Mouse (Mus musculus): ENCODE results near the gene Scaf4. TPM values are rescaled to one million over a fixed set of nuclear protein-coding genes. Genes with fewer than 3 reads are reported as not detected.

The Scaf4 gene
- polyA plus RNA-seq, 1 experiment = 67.0 TPM

DNA sequence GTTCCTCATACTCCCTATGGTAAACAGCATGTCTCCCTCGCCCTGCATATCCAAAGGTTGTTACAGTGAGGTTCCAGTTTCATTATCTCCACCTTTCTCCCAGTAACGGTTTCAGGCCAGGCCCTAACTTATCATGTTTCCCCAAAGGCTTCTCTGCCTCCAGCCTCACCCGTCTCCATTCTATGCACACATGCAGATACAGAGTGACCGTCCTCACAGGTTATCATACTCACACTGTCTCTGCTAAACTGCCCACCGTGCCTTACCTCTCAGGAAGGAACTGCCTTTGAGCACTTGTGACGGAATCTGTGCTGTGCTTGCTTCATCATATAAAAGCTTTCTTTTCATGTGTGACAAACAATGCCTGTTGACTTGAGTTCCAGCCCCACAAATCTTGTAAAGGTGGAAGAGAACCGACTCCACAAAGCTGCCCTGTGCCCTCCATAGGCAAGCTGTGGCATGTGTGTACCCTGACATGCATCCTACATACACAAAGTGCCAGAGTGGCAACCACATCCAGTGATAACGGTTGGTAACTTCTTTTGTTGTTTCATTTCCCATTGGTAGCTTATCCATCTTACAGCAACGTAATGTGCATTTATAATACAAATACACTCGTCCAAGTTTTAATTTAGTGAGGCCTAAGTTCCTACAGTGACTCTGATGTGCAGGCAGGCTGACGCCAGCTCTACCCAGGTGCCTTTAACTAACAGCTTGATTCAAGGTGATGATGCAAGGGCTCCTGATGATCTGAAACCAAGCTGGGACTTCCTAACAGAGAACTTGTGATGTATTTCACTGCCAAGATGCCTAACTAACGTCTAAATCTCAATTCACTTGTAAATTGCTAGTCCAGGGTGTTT, 70.6 kb downstream of the Scaf4 start:
- no peaks in the 10 kb centered on the region for H3K27me3 ChIP-seq (ENCODE audit: control insufficient read depth, insufficient read depth, low read length)
- H3K36me3 ChIP-seq (ENCODE audit: control insufficient read depth, insufficient read depth, low read length) = no peaks in the 10 kb centered on the region
- TF ChIP-seq CTCF (IDR thresholded peaks at IDR 0.05; ENCODE audit: control insufficient read depth, insufficient read depth, insufficient replicate concordance, low read depth, low read length) (no peak), POLR2A (IDR thresholded peaks at IDR 0.05; ENCODE audit: control insufficient read depth, low read depth, low read length) (no peak)
- H3K27ac ChIP-seq (ENCODE audit: control insufficient read depth, insufficient read depth, low read depth, low read length) = no peak overlapping the region
- H3K4me1 ChIP-seq (ENCODE audit: control insufficient read depth, insufficient read depth, low read length) = peaks cover 2% of the 10 kb centered on the region; the same call in 1 of the 2 replicates
- no peak overlapping the region for H3K4me3 ChIP-seq (ENCODE audit: control insufficient read depth, low read depth, low read length)

DNA sequence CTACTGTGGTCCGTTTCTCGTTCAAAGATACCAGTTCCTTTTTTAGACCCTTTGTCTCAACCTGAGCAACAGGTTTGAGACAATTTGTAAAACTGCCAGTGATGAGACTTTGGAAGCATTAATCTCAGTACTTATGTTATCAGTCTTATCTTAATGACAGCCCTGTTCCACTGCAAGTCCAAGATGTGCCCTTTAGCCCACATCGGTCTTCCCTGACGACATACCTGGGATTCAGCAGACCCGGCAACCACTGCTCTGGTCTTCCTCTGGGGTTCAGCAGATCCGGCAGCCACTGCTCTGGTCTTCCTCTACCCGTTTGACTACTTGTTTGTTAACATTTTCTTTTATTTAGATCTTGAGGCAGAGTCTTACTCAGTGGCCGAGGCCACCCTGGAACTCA, 72.5 kb downstream of the Scaf4 start:
- Histone ChIP-seq H3K36me3 (ENCODE audit: control insufficient read depth, insufficient read depth, low read length) (no peaks in the 10 kb centered on the region), H3K27me3 (ENCODE audit: control insufficient read depth, insufficient read depth, low read length) (no peaks in the 10 kb centered on the region), H3K4me3 (ENCODE audit: control insufficient read depth, low read depth, low read length) (no peak overlapping the region), H3K27ac (ENCODE audit: control insufficient read depth, insufficient read depth, low read depth, low read length) (no peak overlapping the region), H3K4me1 (ENCODE audit: control insufficient read depth, insufficient read depth, low read length) (no peaks in the 10 kb centered on the region)
- TF ChIP-seq POLR2A (IDR thresholded peaks at IDR 0.05; ENCODE audit: control insufficient read depth, low read depth, low read length) = no peak
- no peak for TF ChIP-seq CTCF (IDR thresholded peaks at IDR 0.05; ENCODE audit: control insufficient read depth, insufficient read depth, insufficient replicate concordance, low read depth, low read length)

DNA sequence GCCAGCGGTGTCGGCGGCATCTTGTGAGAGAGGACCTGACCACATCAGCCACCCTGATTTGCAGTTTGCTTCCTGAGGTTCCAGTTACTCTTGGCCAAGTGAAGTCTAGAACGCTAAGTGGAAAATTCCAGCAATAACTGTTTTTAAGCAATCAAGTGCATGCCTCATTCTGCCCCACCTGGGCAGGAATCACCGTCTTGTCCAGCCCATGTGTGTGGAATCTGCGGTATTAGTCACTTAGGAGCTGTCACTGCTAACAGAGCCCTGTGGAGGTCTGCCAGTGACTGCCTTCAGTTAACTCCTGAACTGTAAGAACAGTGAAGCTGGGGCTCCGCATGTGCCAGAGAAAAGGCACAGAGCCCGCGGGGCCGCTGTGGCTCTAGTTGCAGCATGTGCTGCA, 73.6 kb downstream of the Scaf4 start:
- no peaks in the 10 kb centered on the region for H3K36me3 ChIP-seq (ENCODE audit: control insufficient read depth, insufficient read depth, low read length)
- H3K4me1 ChIP-seq (ENCODE audit: control insufficient read depth, insufficient read depth, low read length) = no peaks in the 10 kb centered on the region
- no peaks in the 10 kb centered on the region for H3K27me3 ChIP-seq (ENCODE audit: control insufficient read depth, insufficient read depth, low read length)
- no peak overlapping the region for H3K27ac ChIP-seq (ENCODE audit: control insufficient read depth, insufficient read depth, low read depth, low read length)
- H3K4me3 ChIP-seq (ENCODE audit: control insufficient read depth, low read depth, low read length) = no peak overlapping the region
- TF ChIP-seq CTCF (IDR thresholded peaks at IDR 0.05; ENCODE audit: control insufficient read depth, insufficient read depth, insufficient replicate concordance, low read depth, low read length) = no peak
- no peak for TF ChIP-seq POLR2A (IDR thresholded peaks at IDR 0.05; ENCODE audit: control insufficient read depth, low read depth, low read length)

DNA sequence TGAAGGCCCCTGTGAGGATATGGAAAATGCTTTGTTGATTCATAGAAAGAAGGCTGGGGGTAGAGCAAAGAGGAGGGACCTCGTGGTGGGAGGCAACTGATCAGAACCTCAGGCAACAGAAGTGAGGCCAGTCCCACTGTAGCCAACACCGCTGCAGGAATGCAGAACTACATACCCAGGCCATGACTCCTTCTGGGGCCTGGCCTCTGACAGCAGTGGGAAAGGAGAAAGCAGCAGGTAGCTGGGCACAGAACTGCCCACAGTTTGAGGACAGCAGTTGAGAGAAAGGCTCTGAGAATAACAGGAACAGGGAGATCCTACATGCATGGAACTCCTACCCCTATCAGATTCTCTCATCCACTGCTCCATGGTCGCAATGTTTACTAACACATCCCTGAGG, 75.3 kb downstream of the Scaf4 start:
- Histone ChIP-seq H3K4me3 (ENCODE audit: control insufficient read depth, low read depth, low read length) (no peak overlapping the region), H3K27me3 (ENCODE audit: control insufficient read depth, insufficient read depth, low read length) (no peaks in the 10 kb centered on the region), H3K27ac (ENCODE audit: control insufficient read depth, insufficient read depth, low read depth, low read length) (no peak overlapping the region), H3K36me3 (ENCODE audit: control insufficient read depth, insufficient read depth, low read length) (no peaks in the 10 kb centered on the region), H3K4me1 (ENCODE audit: control insufficient read depth, insufficient read depth, low read length) (no peaks in the 10 kb centered on the region)
- TF ChIP-seq POLR2A (IDR thresholded peaks at IDR 0.05; ENCODE audit: control insufficient read depth, low read depth, low read length) = no peak
- no peak for TF ChIP-seq CTCF (IDR thresholded peaks at IDR 0.05; ENCODE audit: control insufficient read depth, insufficient read depth, insufficient replicate concordance, low read depth, low read length)

DNA sequence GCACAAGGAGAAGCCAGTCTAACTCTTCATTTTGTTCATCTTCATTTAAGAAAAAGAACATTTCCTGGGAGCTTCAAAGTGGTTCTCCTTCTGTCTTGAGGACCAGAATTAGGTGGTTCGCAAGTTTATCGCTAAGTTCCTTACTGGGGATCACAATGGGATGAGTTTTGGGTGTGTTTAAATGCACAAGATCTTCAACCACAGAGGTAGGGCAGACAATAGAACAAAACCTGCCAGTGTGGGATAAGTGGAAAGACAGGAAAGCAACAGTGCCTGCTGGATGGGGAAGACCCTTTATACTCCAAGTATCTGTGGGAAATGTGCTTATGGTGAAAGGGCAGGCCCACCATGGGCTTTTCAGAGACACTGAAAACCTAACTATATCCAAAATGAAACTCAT, 79.4 kb downstream of the Scaf4 start:
- Histone ChIP-seq H3K4me3 (ENCODE audit: control insufficient read depth, low read depth, low read length) (no peak overlapping the region), H3K4me1 (ENCODE audit: control insufficient read depth, insufficient read depth, low read length) (no peaks in the 10 kb centered on the region), H3K27me3 (ENCODE audit: control insufficient read depth, insufficient read depth, low read length) (no peaks in the 10 kb centered on the region), H3K27ac (ENCODE audit: control insufficient read depth, insufficient read depth, low read depth, low read length) (no peak overlapping the region), H3K36me3 (ENCODE audit: control insufficient read depth, insufficient read depth, low read length) (no peaks in the 10 kb centered on the region)
- no peak for TF ChIP-seq POLR2A (IDR thresholded peaks at IDR 0.05; ENCODE audit: control insufficient read depth, low read depth, low read length)
- no peak for TF ChIP-seq CTCF (IDR thresholded peaks at IDR 0.05; ENCODE audit: control insufficient read depth, insufficient read depth, insufficient replicate concordance, low read depth, low read length)

DNA sequence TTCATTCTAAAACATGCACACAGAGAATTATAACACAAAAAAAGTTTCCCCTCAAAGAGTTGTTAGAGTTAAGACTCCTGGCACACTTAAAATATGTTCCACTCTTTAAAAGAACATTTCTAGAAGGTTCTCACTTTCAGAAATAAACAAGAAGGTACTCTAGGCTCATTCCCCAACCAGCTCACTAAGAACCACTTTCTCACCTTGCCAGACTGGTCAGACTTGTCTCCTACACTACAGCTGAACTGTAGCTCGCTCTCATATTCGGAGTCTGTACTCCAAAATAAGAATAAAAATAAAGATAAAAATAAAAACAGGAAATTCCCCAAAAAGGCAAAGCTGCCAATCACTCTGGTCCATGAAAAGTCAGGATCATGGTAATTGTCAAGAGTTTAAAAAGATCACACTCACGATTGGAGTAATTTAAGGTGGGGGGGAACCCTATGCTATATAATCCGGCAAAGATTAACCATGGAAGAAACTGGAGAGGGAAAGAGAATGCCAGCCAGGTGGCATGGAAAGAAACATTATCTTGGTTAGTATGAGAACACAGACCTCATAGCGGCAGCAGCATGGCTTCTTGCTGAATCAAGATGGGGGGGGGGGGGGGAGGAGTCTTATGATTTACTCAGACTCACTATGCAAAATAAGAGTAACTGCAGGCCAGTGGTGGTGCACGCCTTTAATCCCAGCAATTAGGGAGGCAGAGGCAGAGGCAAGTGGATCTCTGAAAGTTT, 80.9 kb downstream of the Scaf4 start:
- TF ChIP-seq POLR2A (IDR thresholded peaks at IDR 0.05; ENCODE audit: control insufficient read depth, low read depth, low read length) (no peak), CTCF (IDR thresholded peaks at IDR 0.05; ENCODE audit: control insufficient read depth, insufficient read depth, insufficient replicate concordance, low read depth, low read length) (no peak)
- no peaks in the 10 kb centered on the region for H3K27me3 ChIP-seq (ENCODE audit: control insufficient read depth, insufficient read depth, low read length)
- H3K36me3 ChIP-seq (ENCODE audit: control insufficient read depth, insufficient read depth, low read length) = no peaks in the 10 kb centered on the region
- H3K4me1 ChIP-seq (ENCODE audit: control insufficient read depth, insufficient read depth, low read length) = no peaks in the 10 kb centered on the region
- H3K27ac ChIP-seq (ENCODE audit: control insufficient read depth, insufficient read depth, low read depth, low read length) = no peak overlapping the region
- H3K4me3 ChIP-seq (ENCODE audit: control insufficient read depth, low read depth, low read length) = no peak overlapping the region

DNA sequence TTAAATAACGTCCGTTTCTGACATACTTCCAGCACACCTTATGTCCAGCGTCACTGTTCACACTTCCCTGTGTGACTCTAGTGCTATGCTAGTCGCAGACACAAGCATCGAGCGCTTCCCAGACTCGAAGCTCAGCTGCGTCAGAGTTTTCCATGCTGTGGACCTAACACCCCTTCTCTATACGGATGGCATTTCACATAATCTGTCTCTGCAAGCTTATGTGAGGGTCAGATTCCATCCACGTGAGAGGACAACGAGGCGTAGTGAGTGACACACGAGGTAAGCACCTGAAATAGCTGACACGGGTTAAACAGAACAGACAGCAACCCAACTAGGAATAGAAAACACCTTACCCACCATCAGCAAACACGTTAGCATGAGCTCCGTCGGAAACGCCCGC, 82.2 kb downstream of the Scaf4 start:
- no peak overlapping the region for H3K27ac ChIP-seq (ENCODE audit: control insufficient read depth, insufficient read depth, low read depth, low read length)
- no peaks in the 10 kb centered on the region for H3K36me3 ChIP-seq (ENCODE audit: control insufficient read depth, insufficient read depth, low read length)
- H3K4me3 ChIP-seq (ENCODE audit: control insufficient read depth, low read depth, low read length) = no peak overlapping the region
- no peaks in the 10 kb centered on the region for H3K27me3 ChIP-seq (ENCODE audit: control insufficient read depth, insufficient read depth, low read length)
- TF ChIP-seq POLR2A (IDR thresholded peaks at IDR 0.05; ENCODE audit: control insufficient read depth, low read depth, low read length) (no peak), CTCF (IDR thresholded peaks at IDR 0.05; ENCODE audit: control insufficient read depth, insufficient read depth, insufficient replicate concordance, low read depth, low read length) (no peak)
- H3K4me1 ChIP-seq (ENCODE audit: control insufficient read depth, insufficient read depth, low read length) = peaks cover 8% of the 10 kb centered on the region
